Mouse (Mus musculus): Measurements from ENCODE around the gene Zup1. TPM values are rescaled to one million over a fixed set of nuclear protein-coding genes. Genes with fewer than 3 reads are reported as not detected.

Gene Zup1
- 10 to 100 TPM; 30.5 to 34.6 TPM for total RNA-seq (2023)

GRCm38 (mm10) chr10:33950803-33951583 lies at the start of gene Zup1:
Zup1 (minus strand) TSS chr10:33951269.

GRCm38 (mm10) chr10:33904530-33905481 lies 46.3 kb downstream of the Zup1 start, which contains the start of gene Rsph4a:
Rsph4a (plus strand) TSS chr10:33905111.

Other genes starting within 250 kb of the Zup1 start
- gene Sult3a2, start 164.6 kb downstream of the Zup1 start, total RNA-seq (2023) = not detected
- not detected for gene Sult3a1, start 93.5 kb downstream of the Zup1 start, total RNA-seq (2023)
- not detected for gene Rsph4a, start 46.2 kb downstream of the Zup1 start, total RNA-seq (2023)
- gene Rwdd1, start 68.4 kb upstream of the Zup1 start, total RNA-seq (2023) = 10 to 100 TPM; 38.2 to 39.3 TPM
- not detected for gene Trappc3l, start 86.3 kb upstream of the Zup1 start, total RNA-seq (2023)
- gene Calhm4, start 93.0 kb upstream of the Zup1 start, total RNA-seq (2023) = not detected
- gene Calhm5, start 145.2 kb upstream of the Zup1 start, total RNA-seq (2023) = not detected
- 1 to 10 TPM; 3.3 to 5.2 TPM for gene Calhm6, start 176.7 kb upstream of the Zup1 start, total RNA-seq (2023)

Data from neutrophil, adult 83 days (primary cell).